Mouse (Mus musculus) embryonic facial prominence, embryonic 14.5 days (tissue): Measurements from ENCODE around the gene Mob3b. TPM values are rescaled to one million over a fixed set of nuclear protein-coding genes. Genes with fewer than 3 reads are reported as not detected.

Experiments used
- ATAC-seq: fragments of 200-750 bp; cut with Nextera tagmentation; 2 replicates; pipeline ENCODE4 v1.8.0; 2017; ENCODE audit warnings: low read depth, moderate number of reproducible peaks, moderate TSS enrichment
- DNase-seq: peaks from one replicate; pipeline ENCODE4 v3.0.0-alpha.2; 2015; ENCODE audit warnings: low spot score
- H3K27ac ChIP-seq: fragments of 300-500 bp; sonication (generic); replicated peaks from 2 replicates; pipeline ENCODE4 v1.5.1; 2014; ENCODE audit warnings: low read depth, mild to moderate bottlenecking, low read length, moderate library complexity
- H3K27me3 ChIP-seq: fragments of 300-500 bp; sonication (generic); replicated peaks from 2 replicates; pipeline ENCODE4 v1.6.1; 2014; ENCODE audit warnings: low read length; ENCODE audit not compliant: control insufficient read depth, insufficient read depth
- H3K36me3 ChIP-seq: fragments of 300-500 bp; sonication (generic); 2 replicates; pipeline ENCODE4 v1.6.1; 2014; ENCODE audit warnings: low read length, mixed read lengths; ENCODE audit not compliant: control insufficient read depth, insufficient read depth
- H3K4me1 ChIP-seq: fragments of 300-500 bp; sonication (generic); 2 replicates; pipeline ENCODE4 v1.6.1; 2014; ENCODE audit warnings: antibody characterized with exemption, low read length; ENCODE audit not compliant: control insufficient read depth, insufficient read depth
- H3K4me2 ChIP-seq: fragments of 300-500 bp; sonication (generic); 2 replicates; pipeline ENCODE4 v1.6.1; 2014; ENCODE audit warnings: low read depth, mild to moderate bottlenecking, low read length, moderate library complexity, mixed read lengths
- H3K4me3 ChIP-seq: fragments of 300-500 bp; sonication (generic); 2 replicates; pipeline ENCODE4 v1.5.1; 2014; ENCODE audit warnings: low read depth, mild to moderate bottlenecking, low read length
- H3K9ac ChIP-seq: fragments of 300-500 bp; sonication (generic); 2 replicates; pipeline ENCODE4 v1.6.1; 2014; ENCODE audit warnings: low read depth, mild to moderate bottlenecking, low read length, moderate library complexity, mixed read lengths
- H3K9me3 ChIP-seq: fragments of 300-500 bp; sonication (generic); 2 replicates; pipeline ENCODE4 v1.6.1; 2016; ENCODE audit warnings: low read length; ENCODE audit not compliant: control insufficient read depth
- WGBS: fragments of 180-500 bp; shearing (Covaris S2); extraction: QIAGEN DNeasy Blood & Tissue Kit; methylation state at CpG from one replicate; pipeline ENCODE4 v1.1.7; 2014; 5-methylcytosine and 5-hydroxymethylcytosine counted together
- polyA plus RNA-seq: library from polyadenylated mRNA; unstranded; fragments of >200 nt; fragmentation: Nextera tagmentation; extraction: Ambion mirVana; gene quantifications from 2 replicates; pipeline ENCODE4 v1.2.1, GENCODE M21; 2014

Gene Mob3b
- polyA plus RNA-seq, 1 experiment from 2014 or later: 6.3 TPM

DNA sequence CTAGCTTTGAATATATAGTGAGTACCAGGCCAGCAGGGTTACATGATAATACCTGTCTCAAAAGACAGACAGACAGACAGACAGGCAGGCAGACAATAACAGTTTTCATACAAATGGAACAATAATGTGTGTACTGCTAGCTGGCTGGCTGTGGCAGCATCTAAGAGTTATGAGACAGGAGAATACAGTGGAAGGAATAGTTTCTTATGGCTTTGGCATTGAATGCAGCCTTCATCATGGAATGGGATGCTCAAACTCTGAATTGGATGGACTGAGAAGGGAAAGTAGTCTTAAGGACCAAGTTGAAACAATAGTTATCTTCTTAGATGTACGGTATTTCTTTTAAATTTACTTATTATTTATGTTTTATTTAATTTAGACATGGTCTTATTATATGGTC lies 258.0 kb downstream of the Mob3b start:
- no peaks in the 10 kb centered on the region for H3K36me3 ChIP-seq
- H3K27ac ChIP-seq: no peak overlapping the region
- H3K4me3 ChIP-seq: no peak overlapping the region
- WGBS: 89% methylated on average over 1 of the region's 1 CpGs
- no peak for DNase-seq
- no peaks in the 10 kb centered on the region for H3K9me3 ChIP-seq
- no peak for ATAC-seq
- no peaks in the 10 kb centered on the region for H3K27me3 ChIP-seq
- no peak overlapping the region for H3K9ac ChIP-seq
- H3K4me1 ChIP-seq: 0 out of 2 replicates have a peak, but pooled peaks cover 2% of the 10 kb centered on the region
- H3K4me2 ChIP-seq: no peak overlapping the region

Other genes starting within 250 kb of the Mob3b start
- gene Ifnk, start 5.4 kb downstream of the Mob3b start, polyA plus RNA-seq: not detected in 2 replicates
- 14.0 and 14.3 TPM in 2 replicates for gene C9orf72, start 68.7 kb upstream of the Mob3b start, polyA plus RNA-seq